Mouse (Mus musculus) liver, postnatal 0 days (tissue): Measurements from ENCODE around the gene Timd2. TPM values are rescaled to one million over a fixed set of nuclear protein-coding genes. Genes with fewer than 3 reads are reported as not detected.
"Not testable (repeated sequence)": the region's sequence is repeated elsewhere in the genome, so short reads cannot be mapped to it uniquely, and the experiment has no call there.

Experiments
- ATAC-seq: fragments of 200-750 bp; cut with Nextera tagmentation; 2 replicates; pipeline ENCODE4 v1.8.0; 2017; ENCODE audit warnings: mild to moderate bottlenecking, moderate library complexity
- DNase-seq: peaks from one replicate; pipeline ENCODE4 v3.0.0-alpha.2; 2016
- H3K27ac ChIP-seq: fragments of 300-500 bp; sonication (generic); 2 replicates; pipeline ENCODE4 v1.5.1; 2014; ENCODE audit warnings: antibody characterized with exemption, moderate library complexity, mild to moderate bottlenecking, low read depth
- H3K27me3 ChIP-seq: fragments of 300-500 bp; sonication (generic); 2 replicates; pipeline ENCODE4 v1.6.1; 2014; ENCODE audit warnings: low read length, control low read depth, mixed read lengths; ENCODE audit not compliant: insufficient read depth
- H3K36me3 ChIP-seq: fragments of 300-500 bp; sonication (generic); replicated peaks from 2 replicates; pipeline ENCODE4 v1.6.1; 2014; ENCODE audit warnings: mild to moderate bottlenecking, control low read depth, low read length, moderate library complexity, mixed read lengths; ENCODE audit not compliant: insufficient read depth
- H3K4me1 ChIP-seq: fragments of 300-500 bp; sonication (generic); 2 replicates; pipeline ENCODE4 v1.6.1; 2014; ENCODE audit warnings: antibody characterized with exemption, mild to moderate bottlenecking, control low read depth; ENCODE audit not compliant: insufficient read depth
- H3K4me2 ChIP-seq: fragments of 300-500 bp; sonication (generic); 2 replicates; pipeline ENCODE4 v1.6.1; 2014; ENCODE audit warnings: low read depth, mild to moderate bottlenecking, low read length, moderate library complexity, mixed read lengths
- H3K4me3 ChIP-seq: fragments of 300-500 bp; sonication (generic); 2 replicates; pipeline ENCODE4 v1.5.1; 2014; ENCODE audit warnings: low read depth, low read length
- H3K9ac ChIP-seq: fragments of 300-500 bp; sonication (generic); replicated peaks from 2 replicates; pipeline ENCODE4 v1.6.1; 2014; ENCODE audit warnings: mild to moderate bottlenecking, moderate library complexity
- H3K9me3 ChIP-seq: fragments of 300-500 bp; sonication (generic); 2 replicates; pipeline ENCODE4 v1.6.1; 2016; ENCODE audit warnings: mild to moderate bottlenecking, control low read depth, low read length, mixed read lengths
- CTCF ChIP-seq: sonication (generic); IDR thresholded peaks from 2 replicates; pipeline ENCODE4 v1.5.1; 2016; ENCODE audit warnings: antibody characterized with exemption, low read depth
- EP300 ChIP-seq: IDR thresholded peaks from 2 replicates; pipeline ENCODE4 v1.6.1; 2016; ENCODE audit warnings: antibody characterized with exemption, low read depth, mild to moderate bottlenecking
- WGBS: fragments of 180-500 bp; shearing (Covaris S2); extraction: QIAGEN DNeasy Blood & Tissue Kit; methylation state at CpG from one replicate; pipeline ENCODE4 v1.1.7; 2014; ENCODE audit not compliant: insufficient replicate concordance; 5-methylcytosine and 5-hydroxymethylcytosine counted together
- polyA plus RNA-seq: library from polyadenylated mRNA; unstranded; fragments of >200 nt; fragmentation: Nextera tagmentation; extraction: Ambion mirVana; gene quantifications from 2 replicates; pipeline ENCODE4 v1.2.1, GENCODE M21; 2015

The Timd2 gene
- polyA plus RNA-seq, 1 experiment from 2014 or later, result 49.1 TPM

DNA sequence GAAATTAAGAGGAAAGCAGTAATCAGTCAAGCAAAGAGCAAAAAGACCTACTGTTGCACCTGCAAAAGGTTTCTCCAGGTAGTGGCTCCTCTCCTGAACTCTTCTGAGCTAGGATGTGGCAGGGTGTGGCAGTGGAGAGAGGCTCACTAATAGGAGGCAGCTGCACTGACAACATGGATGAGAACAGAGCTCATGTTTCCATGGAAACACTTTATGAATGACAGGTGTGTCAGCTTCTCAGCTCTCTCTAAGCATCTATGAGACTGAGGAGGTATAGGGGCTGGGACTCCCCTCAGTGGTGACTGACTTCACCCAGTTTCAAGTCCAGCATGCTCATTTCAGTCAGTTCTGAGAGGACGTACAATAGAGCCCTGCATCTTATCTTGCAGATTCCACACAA is 62.0 kb downstream of the Timd2 start:
- Histone ChIP-seq H3K27me3 (no peaks in the 10 kb centered on the region), H3K4me1 (no peaks in the 10 kb centered on the region), H3K9me3 (no peaks in the 10 kb centered on the region), H3K27ac (no peak overlapping the region), H3K4me2 (no peak overlapping the region), H3K4me3 (no peak overlapping the region), H3K9ac (no peak overlapping the region), H3K36me3 (no peaks in the 10 kb centered on the region)
- TF ChIP-seq CTCF (no peak), EP300 (no peak)
- DNase-seq, result no peak
- WGBS, result 70% methylated on average over 1 of the region's 1 CpGs
- ATAC-seq, result no peak

DNA sequence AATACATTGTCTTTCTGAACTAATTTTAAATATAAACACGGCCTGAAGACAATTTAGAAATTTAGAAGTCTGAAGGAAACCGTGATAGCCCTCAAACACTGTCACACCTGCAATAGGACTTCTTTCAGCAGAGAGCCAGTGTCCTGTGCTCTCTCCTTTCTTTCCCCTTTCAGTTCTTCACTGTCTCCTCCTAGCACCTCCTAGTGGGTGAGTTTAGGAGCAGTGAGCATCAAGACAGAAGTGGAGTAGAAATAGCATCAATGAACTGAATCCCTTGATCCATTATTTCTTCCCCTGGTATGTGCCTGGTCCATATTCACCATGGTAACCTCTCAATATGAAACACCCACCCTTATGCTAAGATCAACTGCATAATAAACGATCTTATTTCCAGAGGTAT is 70.3 kb downstream of the Timd2 start:
- TF ChIP-seq CTCF (0 out of 2 replicates have a peak, but pooled peaks have one; percentile 11), EP300 (no peak)
- H3K36me3 ChIP-seq, result no peaks in the 10 kb centered on the region
- no peaks in the 10 kb centered on the region for H3K9me3 ChIP-seq
- no peaks in the 10 kb centered on the region for H3K27me3 ChIP-seq
- DNase-seq, result no peak
- H3K9ac ChIP-seq, result no peak overlapping the region
- no peak overlapping the region for H3K4me2 ChIP-seq
- no peak overlapping the region for H3K27ac ChIP-seq
- H3K4me3 ChIP-seq, result no peak overlapping the region
- 67% methylated on average over 3 of the region's 3 CpGs for WGBS
- ATAC-seq, result no peak
- H3K4me1 ChIP-seq, result no peaks in the 10 kb centered on the region

DNA sequence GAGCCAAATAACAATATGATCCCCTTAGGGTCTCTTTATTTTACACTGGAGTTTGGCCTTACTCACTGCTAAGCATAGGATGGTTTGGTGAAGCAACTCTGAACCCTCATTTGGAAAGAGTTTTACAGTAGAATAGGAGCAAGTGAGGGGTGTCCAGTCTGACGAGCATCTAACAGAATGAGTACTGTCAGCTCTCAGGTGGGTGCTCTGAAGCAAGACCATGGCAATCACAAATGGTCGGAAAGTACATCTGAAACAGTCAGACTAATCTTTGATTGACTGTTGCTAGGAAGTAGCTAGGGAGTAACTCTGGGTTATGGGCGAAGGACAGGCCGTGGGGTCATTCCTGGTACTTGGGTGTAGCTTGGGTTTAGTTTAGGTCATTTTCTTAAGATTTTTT is 71.3 kb downstream of the Timd2 start:
- H3K4me2 ChIP-seq, H3K27me3 ChIP-seq, H3K4me3 ChIP-seq, H3K9ac ChIP-seq, H3K27ac ChIP-seq, H3K9me3 ChIP-seq, H3K36me3 ChIP-seq, H3K4me1 ChIP-seq, ATAC-seq, DNase-seq: not testable (repeated sequence)
- 64% methylated on average over 4 of the region's 4 CpGs for WGBS

DNA sequence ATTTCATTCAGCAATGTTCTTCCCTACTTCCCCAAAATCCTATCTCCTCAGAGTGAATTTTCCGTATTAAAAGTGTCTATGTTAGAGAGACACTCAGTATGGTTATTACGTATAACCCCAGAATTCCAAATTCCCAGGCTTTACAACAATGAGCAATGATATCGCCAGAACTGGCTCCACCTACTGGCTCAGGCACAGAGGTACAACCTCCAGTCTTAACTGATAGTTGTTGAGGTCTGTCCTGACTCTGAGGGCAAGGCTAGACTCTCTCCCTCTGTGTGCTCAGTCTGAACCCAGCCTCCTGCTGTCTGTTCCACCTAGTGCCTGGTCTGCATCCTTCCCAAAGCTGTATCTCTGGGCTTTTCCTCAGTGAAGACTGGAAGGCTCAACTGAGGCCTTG is 75.2 kb downstream of the Timd2 start:
- peak; percentile 27 for DNase-seq
- TF ChIP-seq EP300, result no peak
- TF ChIP-seq CTCF, result peak; percentile 77
- H3K4me2 ChIP-seq, result no peak overlapping the region
- no peak overlapping the region for H3K9ac ChIP-seq
- H3K9me3 ChIP-seq, result no peaks in the 10 kb centered on the region
- H3K4me1 ChIP-seq, result no peaks in the 10 kb centered on the region
- no peak overlapping the region for H3K27ac ChIP-seq
- 27% methylated on average over 3 of the region's 3 CpGs for WGBS
- ATAC-seq, result no peak
- no peaks in the 10 kb centered on the region for H3K27me3 ChIP-seq
- H3K36me3 ChIP-seq, result no peaks in the 10 kb centered on the region
- no peak overlapping the region for H3K4me3 ChIP-seq

DNA sequence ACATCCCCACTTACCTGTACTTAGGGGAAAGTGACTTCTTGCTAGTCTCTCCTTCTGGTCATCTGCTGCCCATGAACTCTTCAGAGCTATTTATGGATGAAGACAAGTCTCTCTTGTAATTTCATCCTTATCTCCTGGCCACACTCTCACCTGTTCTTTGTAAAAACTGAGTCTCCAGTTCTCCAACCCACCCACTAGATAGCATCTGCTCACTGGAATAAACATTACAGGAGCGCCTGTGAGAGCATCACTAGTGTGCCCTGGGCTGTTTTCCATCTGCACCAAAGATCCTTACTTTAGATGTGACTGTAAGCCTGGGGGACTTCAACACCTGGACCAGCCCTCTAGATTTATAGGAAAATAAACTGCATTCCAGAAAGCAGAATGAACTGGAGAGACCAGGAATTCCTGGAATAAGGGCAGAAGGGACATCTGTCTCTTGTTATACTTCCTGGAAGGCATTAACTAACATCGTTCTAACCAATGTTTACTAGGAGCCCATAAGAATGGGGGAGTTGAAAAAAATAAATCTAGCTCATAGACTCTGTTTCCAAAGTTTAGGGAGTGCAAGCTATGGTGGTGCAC is 77.6 kb downstream of the Timd2 start, which contains the start of gene Dppa1:
TSS of gene Dppa1 (minus strand) at position 51 of the 585 bp plus-strand sequence.
- Histone ChIP-seq H3K9me3 (no peaks in the 10 kb centered on the region), H3K27me3 (no peaks in the 10 kb centered on the region), H3K4me3 (no peak within 1 kb of the TSS), H3K36me3 (no peaks in the 10 kb centered on the region), H3K4me1 (no peaks in the 10 kb centered on the region), H3K27ac (no peak within 1 kb of the TSS), H3K4me2 (no peak within 1 kb of the TSS), H3K9ac (no peak within 1 kb of the TSS)
- ATAC-seq (no peak), DNase-seq (no peak)
- no peak for TF ChIP-seq CTCF
- TF ChIP-seq EP300, result no peak
- 56% methylated on average over 2 of the region's 2 CpGs for WGBS

DNA sequence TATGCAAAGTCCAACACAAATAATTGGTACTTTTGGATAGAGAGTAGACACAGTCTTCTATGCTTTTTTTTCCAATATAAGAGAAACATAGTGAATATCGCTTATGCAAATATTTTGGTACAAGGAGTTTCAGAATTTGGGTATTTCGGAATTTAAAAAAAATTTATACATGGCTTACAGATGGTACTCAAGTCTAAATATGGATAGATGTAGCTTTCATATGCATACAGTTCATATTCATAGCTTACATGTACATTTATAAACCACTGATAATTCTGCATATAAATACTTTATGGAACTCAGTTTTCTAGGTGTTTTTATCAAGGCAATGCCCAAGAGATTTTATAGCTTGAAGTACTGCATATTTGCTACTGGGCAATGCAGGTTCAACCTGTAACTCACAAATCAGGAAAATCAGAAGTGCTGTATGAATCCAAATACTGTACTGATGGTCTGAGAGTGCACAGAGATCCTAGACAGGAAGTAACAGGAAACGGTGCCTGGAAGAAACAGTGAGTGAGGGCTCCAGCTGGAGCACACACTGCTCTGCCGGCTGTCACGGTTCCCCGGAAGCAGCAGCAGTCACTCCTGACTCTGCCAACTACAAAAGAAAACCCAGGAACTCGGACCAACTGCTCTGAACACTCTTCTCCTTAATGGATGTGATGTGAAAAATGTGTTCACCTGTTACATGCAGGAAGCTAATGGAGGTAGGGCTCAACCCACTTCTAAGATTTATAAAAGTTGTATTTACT is 86.3 kb downstream of the Timd2 start:
- no peak for ATAC-seq
- H3K27ac ChIP-seq, result no peak overlapping the region
- no peak overlapping the region for H3K4me3 ChIP-seq
- H3K27me3 ChIP-seq, result no peaks in the 10 kb centered on the region
- 56% methylated on average over 7 of the region's 7 CpGs for WGBS
- no peaks in the 10 kb centered on the region for H3K36me3 ChIP-seq
- TF ChIP-seq EP300 (no peak), CTCF (no peak)
- no peak overlapping the region for H3K4me2 ChIP-seq
- no peak for DNase-seq
- no peaks in the 10 kb centered on the region for H3K4me1 ChIP-seq
- no peaks in the 10 kb centered on the region for H3K9me3 ChIP-seq
- H3K9ac ChIP-seq, result no peak overlapping the region
